Mouse (Mus musculus) ES-Bruce4 (cell line): Measurements from ENCODE around the gene Btbd2.

ENCODE experiments used
- CTCF ChIP-seq: IDR thresholded peaks from one replicate; pipeline ENCODE4 v1.8.1; 2011; ENCODE audit warnings: low read depth, low read length
- EP300 ChIP-seq: IDR thresholded peaks from 2 replicates; pipeline ENCODE4 v1.6.1; 2011; ENCODE audit warnings: low read depth, low read length; ENCODE audit not compliant: insufficient read depth
- POLR2A ChIP-seq: IDR thresholded peaks from one replicate; pipeline ENCODE4 v1.8.1; 2011; ENCODE audit warnings: low read length; ENCODE audit not compliant: insufficient read depth

GRCm38 (mm10) chr10:80686617-80687016 is 29.7 kb upstream of the Btbd2 start:
- TF ChIP-seq CTCF, result no peak
- no peak for TF ChIP-seq POLR2A
- no peak for TF ChIP-seq EP300
